ENCODE assay signal across 8 mouse cellular contexts in the genomic region with DNA sequence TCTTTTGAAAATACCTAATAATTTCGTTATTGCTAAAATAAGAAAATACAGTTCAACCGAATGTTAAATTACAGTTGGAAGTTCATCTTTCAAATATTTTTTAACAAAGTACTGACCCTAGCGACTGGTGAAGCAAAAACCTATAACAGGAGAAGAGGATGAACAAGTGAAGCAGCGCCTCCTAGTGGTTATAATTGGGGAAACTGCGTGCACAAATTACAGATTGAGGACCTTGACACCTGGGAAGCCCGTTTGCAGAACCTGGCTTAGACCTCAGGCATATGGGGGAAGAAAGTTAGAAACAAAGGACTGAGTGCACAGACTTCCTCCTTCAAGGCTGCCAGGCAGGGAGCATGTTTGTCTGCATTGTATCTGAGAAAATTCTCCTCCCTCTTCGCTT.
A peak's percentile ranks its signal among the peaks of the same experiment; 100 is the strongest.
DNase-seq lines count a peak whose midpoint lies in the region; ATAC-seq and TF ChIP-seq lines count a peak whose summit lies in the region.

No protein-coding gene starts in this region.

- H3K4me1 ChIP-seq in CH12.LX (ENCODE audit: control insufficient read depth in 1 of 2, insufficient read depth in 2 of 2), result no peaks in the 10 kb centered on the region

- TF ChIP-seq EP300 in CH12.LX (IDR thresholded peaks at IDR 0.05; ENCODE audit: low read length), result no peak

- no peak for TF ChIP-seq POLR2A in CH12.LX (IDR thresholded peaks at IDR 0.05; ENCODE audit: low read depth, low read length)

- TF ChIP-seq RAD21 in CH12.LX (IDR thresholded peaks at IDR 0.05; ENCODE audit: low read depth, low read length), result peak; percentile 28

- no peak overlapping the region for H3K9ac ChIP-seq in CH12.LX (ENCODE audit: insufficient read depth, low read depth)

- no peak overlapping the region for H3K4me2 ChIP-seq in CH12.LX (ENCODE audit: insufficient read depth, low read depth, poor library complexity, severe bottlenecking)

- intact Hi-C loops in gastrocnemius, adult 2 months (cut with DNase I), result loop anchor here (5.0 kb wide), 1 partner anchor 980 kb away; no protein-coding TSS in a partner anchor

- peak in 1 of 2 experiments; percentile 19; a peak in 2 of 4 replicates for TF ChIP-seq CTCF in CH12.LX (conservative IDR thresholded peaks at IDR 0.05 in 1 of 2, IDR thresholded peaks at IDR 0.05 in 1 of 2; ENCODE audit: low read depth in 2 of 2, low read length in 2 of 2)
- peak; percentile 80 for TF ChIP-seq CTCF in gastrocnemius, adult 2 months (IDR thresholded peaks at IDR 0.05)

- H3K79me2 ChIP-seq in CH12.LX (replicated peaks; ENCODE audit: control insufficient read depth, extremely low read depth, insufficient read depth, poor library complexity, severe bottlenecking), result no peaks in the 10 kb centered on the region

- H3K9me3 ChIP-seq in CH12.LX (replicated peaks; ENCODE audit: low read length), result peaks cover 22% of the 10 kb centered on the region

- H3K27me3 ChIP-seq in CH12.LX (replicated peaks), result no peaks in the 10 kb centered on the region

- H3K36me3 ChIP-seq in CH12.LX (replicated peaks in 1 of 2; ENCODE audit: control insufficient read depth in 1 of 2, insufficient read depth in 1 of 2, low read length in 1 of 2), result no peaks in the 10 kb centered on the region

- dilution Hi-C loops in CH12.LX (cut with MboI; ENCODE audit: extremely low pct_ligation_motif_present, extremely low pct_unique_long_range_greater_than_20kb, low sequenced_read_pairs), result no loop called here

- no peak; the same call in 1 of the 2 replicates for ATAC-seq in cerebellum, adult (ENCODE audit: insufficient number of reproducible peaks, low FRiP score, low TSS enrichment)

- in situ Hi-C loops in CH12.LX (cut with MboI; ENCODE audit: low pct_ligation_motif_present, low pct_unique_long_range_greater_than_20kb, low sequenced_read_pairs), result no loop called here

- no peak overlapping the region for H3K27ac ChIP-seq in CH12.LX (ENCODE audit: insufficient read depth, low read depth)
- H3K27ac ChIP-seq in gastrocnemius, adult 2 months, result no peak overlapping the region

- peak; percentile 1 for DNase-seq in cerebellum, adult 11 months
- no peak for DNase-seq in CH12.LX (ENCODE audit: extremely low read depth)
- peak; percentile 6 for DNase-seq in cerebellum, adult 8-10 months
- DNase-seq in gastrocnemius, adult 2 months, result peak; percentile 55
- peak; percentile 64 to 68 for DNase-seq in layer of hippocampus, postnatal 10 days (ENCODE audit: low spot score in 2 of 2)
- DNase-seq in lung, postnatal 36 days, result peak; percentile 79
- DNase-seq in thymus, postnatal 36 days, result peak; percentile 5 to 8

- no peak overlapping the region for H3K4me3 ChIP-seq in CH12.LX (replicated peaks in 1 of 3; ENCODE audit: low read depth in 2 of 3, low read length in 2 of 3, poor library complexity in 1 of 3)
- H3K4me3 ChIP-seq in gastrocnemius, adult 2 months, result no peak overlapping the region

TF ChIP-seq in CH12.LX, 34 proteins besides CTCF, POLR2A, EP300 and RAD21:
- TF ChIP-seq ZKSCAN1 (IDR thresholded peaks at IDR 0.05; ENCODE audit: borderline replicate concordance, low read depth, low read length), result no peak
- no peak for TF ChIP-seq ZC3H11A (IDR thresholded peaks at IDR 0.05; ENCODE audit: low read depth, low read length)
- no peak for TF ChIP-seq MAZ (IDR thresholded peaks at IDR 0.05; ENCODE audit: low read depth, low read length)
- TF ChIP-seq BHLHE40 (IDR thresholded peaks at IDR 0.05; ENCODE audit: low read depth, low read length), result no peak
- TF ChIP-seq ZNF384 (IDR thresholded peaks at IDR 0.05; ENCODE audit: low read depth, low read length), result no peak
- no peak for TF ChIP-seq TCF12 (IDR thresholded peaks at IDR 0.05; ENCODE audit: low read depth, low read length)
- no peak for TF ChIP-seq ETS1 (conservative IDR thresholded peaks at IDR 0.05; ENCODE audit: low read depth, low read length)
- no peak for TF ChIP-seq RCOR1 (conservative IDR thresholded peaks at IDR 0.05; ENCODE audit: low read depth, low read length)
- no peak for TF ChIP-seq ELF1 (IDR thresholded peaks at IDR 0.05; ENCODE audit: low read depth, low read length)
- TF ChIP-seq NELFE (IDR thresholded peaks at IDR 0.05; ENCODE audit: low read depth, low read length), result no peak
